Mouse (Mus musculus) limb, embryonic 12.5 days (tissue): Measurements from ENCODE around the gene Chd9. TPM values are rescaled to one million over a fixed set of nuclear protein-coding genes. Genes with fewer than 3 reads are reported as not detected.
"Not testable (repeated sequence)": the region's sequence is repeated elsewhere in the genome, so short reads cannot be mapped to it uniquely, and the experiment has no call there.

Experiments
- ATAC-seq: fragments of 200-750 bp; cut with Nextera tagmentation; 2 replicates; pipeline ENCODE4 v1.8.0; 2017; ENCODE audit warnings: low read depth, moderate TSS enrichment; ENCODE audit not compliant: insufficient number of reproducible peaks, insufficient read depth, low FRiP score, low TSS enrichment
- H3K27ac ChIP-seq: fragments of 300-500 bp; sonication (generic); 2 replicates; pipeline ENCODE4 v1.5.1; 2016; ENCODE audit warnings: mild to moderate bottlenecking, moderate library complexity
- H3K27me3 ChIP-seq: fragments of 300-500 bp; sonication (generic); 2 replicates; pipeline ENCODE4 v1.6.1; 2016; ENCODE audit warnings: mild to moderate bottlenecking, moderate library complexity
- H3K36me3 ChIP-seq: fragments of 300-500 bp; sonication (generic); 2 replicates; pipeline ENCODE4 v1.6.1; 2016; ENCODE audit warnings: mild to moderate bottlenecking, moderate library complexity
- H3K4me1 ChIP-seq: fragments of 300-500 bp; sonication (generic); replicated peaks from 2 replicates; pipeline ENCODE4 v1.6.1; 2016
- H3K4me2 ChIP-seq: fragments of 300-500 bp; sonication (generic); 2 replicates; pipeline ENCODE4 v1.6.1; 2016; ENCODE audit warnings: mild to moderate bottlenecking, moderate library complexity
- H3K4me3 ChIP-seq: fragments of 300-500 bp; sonication (generic); replicated peaks from 2 replicates; pipeline ENCODE4 v1.5.1; 2016; ENCODE audit warnings: mild to moderate bottlenecking
- H3K9ac ChIP-seq: fragments of 300-500 bp; sonication (generic); replicated peaks from 2 replicates; pipeline ENCODE4 v1.6.1; 2016; ENCODE audit warnings: mild to moderate bottlenecking, moderate library complexity
- H3K9me3 ChIP-seq: fragments of 300-500 bp; sonication (generic); 2 replicates; pipeline ENCODE4 v1.6.1; 2016; ENCODE audit warnings: mild to moderate bottlenecking, moderate library complexity
- WGBS: fragments of 180-500 bp; shearing (Covaris S2); methylation state at CpG from one replicate; pipeline ENCODE4 v1.1.7; 2016; 5-methylcytosine and 5-hydroxymethylcytosine counted together
- polyA plus RNA-seq: library from polyadenylated mRNA; unstranded; fragments of >200 nt; fragmentation: Nextera tagmentation; extraction: Ambion mirVana; gene quantifications from 2 replicates; pipeline ENCODE4 v1.2.1, GENCODE M21; 2016

The Chd9 gene
- polyA plus RNA-seq, 1 experiment from 2014 or later: 81.2 TPM

DNA sequence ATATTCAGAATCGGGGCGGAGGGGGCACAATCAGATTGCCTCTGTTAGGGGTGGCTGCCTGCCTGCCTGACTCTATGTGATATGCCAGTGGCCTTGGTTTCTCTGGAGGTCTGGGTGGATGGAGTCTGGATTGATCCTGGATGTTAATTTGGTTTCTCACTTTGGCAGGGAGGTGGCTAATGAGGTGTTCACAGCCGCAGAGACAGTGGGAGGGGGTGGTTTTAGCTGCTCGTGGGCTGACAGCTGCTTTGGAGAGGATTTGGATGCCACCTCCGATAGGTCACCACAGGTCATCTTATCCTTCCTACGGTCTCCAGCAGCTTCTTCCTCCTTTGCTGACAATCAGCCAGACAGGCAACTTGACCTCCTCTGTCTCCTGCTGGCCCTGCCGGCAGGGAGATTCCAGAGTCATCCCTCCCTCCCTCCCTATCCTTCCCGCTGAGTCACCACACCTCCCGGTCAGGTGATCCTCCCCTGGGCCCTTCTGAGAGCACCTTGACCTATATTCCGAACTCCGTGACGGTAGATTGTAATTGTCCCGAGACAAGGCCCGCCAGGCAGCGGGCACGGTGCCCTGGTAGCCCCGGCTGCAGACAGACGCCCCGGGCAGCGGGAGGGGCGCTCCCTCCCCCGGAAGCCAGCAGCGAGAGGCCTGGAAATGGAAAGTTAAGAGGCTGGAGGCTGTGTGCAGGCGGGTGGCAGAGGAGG, 48.7 kb downstream of the Chd9 start:
- ATAC-seq: 0 out of 2 replicates have a peak, but pooled peaks have one; percentile 22
- WGBS: 1% methylated on average over 24 of the region's 24 CpGs
- Histone ChIP-seq H3K27ac (peak overlapping the region; percentile 92), H3K4me1 (peaks cover 24% of the 10 kb centered on the region), H3K4me3 (peak overlapping the region; percentile 45), H3K27me3 (no peaks in the 10 kb centered on the region), H3K36me3 (no peaks in the 10 kb centered on the region), H3K9ac (peak overlapping the region; percentile 60), H3K4me2 (peak overlapping the region; percentile 74), H3K9me3 (no peaks in the 10 kb centered on the region)

DNA sequence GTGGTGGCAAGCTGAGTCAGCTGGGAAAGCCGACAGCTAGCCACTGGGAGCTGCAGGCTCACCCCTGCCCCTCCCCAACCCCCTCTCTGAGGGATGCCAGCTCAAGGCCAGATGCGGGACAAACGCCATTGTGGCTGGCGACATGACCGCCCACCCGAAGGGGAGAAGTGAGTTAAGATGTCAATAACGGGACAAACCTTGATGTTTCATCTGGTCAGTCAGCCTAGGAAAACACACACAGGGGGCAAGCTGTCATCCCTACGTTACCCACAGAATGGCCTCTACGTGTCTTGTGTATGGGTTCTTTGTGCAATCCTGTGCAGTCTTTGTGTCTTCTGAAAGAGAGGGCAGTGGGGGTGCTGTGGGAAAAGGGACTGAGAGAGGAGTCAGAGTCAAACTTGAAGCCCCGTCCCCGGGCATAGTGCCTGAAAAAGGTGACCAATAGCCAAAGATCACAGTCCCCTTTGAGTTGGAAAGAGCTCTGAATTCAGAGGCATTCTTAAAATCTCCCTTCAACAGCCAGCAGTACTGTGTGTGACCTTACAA, 49.4 kb downstream of the Chd9 start:
- no peak for ATAC-seq
- Histone ChIP-seq H3K27me3 (no peaks in the 10 kb centered on the region), H3K4me3 (peak overlapping the region; percentile 45), H3K4me1 (peaks cover 24% of the 10 kb centered on the region), H3K4me2 (peak overlapping the region; percentile 74), H3K9me3 (no peaks in the 10 kb centered on the region), H3K36me3 (no peaks in the 10 kb centered on the region), H3K27ac (peak overlapping the region; percentile 92), H3K9ac (peak overlapping the region; percentile 60)
- WGBS: 2% methylated on average over 11 of the region's 11 CpGs

DNA sequence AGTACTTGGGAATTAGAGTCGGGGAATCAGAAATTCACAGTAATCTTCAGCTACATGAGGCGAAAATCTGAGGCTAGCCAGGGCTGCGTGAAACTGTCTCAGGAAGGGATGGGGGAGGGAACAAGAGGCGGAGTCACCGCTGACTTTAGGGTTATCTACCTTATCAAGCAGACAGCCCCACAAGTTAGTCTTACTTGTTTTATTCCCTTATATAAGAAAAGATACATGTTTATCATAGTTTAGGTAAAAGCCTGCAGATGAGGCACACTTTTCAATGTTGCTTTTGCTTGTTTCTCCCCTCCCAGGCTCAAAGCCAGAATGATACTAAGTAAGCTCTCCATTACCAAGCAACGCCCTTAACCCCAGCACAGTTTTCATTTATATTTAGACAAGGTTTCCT, 50.4 kb downstream of the Chd9 start:
- Histone ChIP-seq H3K9ac (no peak overlapping the region), H3K4me2 (no peak overlapping the region), H3K27ac (no peak overlapping the region), H3K9me3 (no peaks in the 10 kb centered on the region), H3K27me3 (no peaks in the 10 kb centered on the region), H3K36me3 (no peaks in the 10 kb centered on the region), H3K4me1 (peaks cover 24% of the 10 kb centered on the region), H3K4me3 (no peak overlapping the region)
- ATAC-seq: no peak
- WGBS: 77% methylated on average over 6 of the region's 6 CpGs

DNA sequence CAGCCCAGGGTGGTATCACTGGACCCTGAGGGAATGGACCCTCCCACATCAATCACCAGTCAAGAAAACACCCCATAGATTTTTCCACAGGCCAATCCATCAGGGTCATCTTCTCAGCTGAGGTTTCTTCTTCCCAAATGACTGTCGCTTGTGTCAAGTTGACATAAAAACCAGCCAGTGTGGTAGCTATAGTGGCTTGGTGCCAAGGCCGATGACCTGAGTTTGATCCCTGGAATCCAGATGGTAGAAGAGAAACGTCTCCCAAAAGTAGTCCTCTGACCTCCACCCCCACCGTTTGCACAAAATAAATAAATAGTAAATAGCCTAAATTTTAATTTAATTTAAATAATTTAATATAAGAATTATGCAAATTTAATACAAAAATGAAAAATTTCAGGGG, 51.9 kb downstream of the Chd9 start:
- Histone ChIP-seq H3K27ac (no peak overlapping the region), H3K9ac (no peak overlapping the region), H3K4me1 (peaks cover 24% of the 10 kb centered on the region), H3K4me2 (no peak overlapping the region), H3K9me3 (no peaks in the 10 kb centered on the region), H3K27me3 (no peaks in the 10 kb centered on the region), H3K4me3 (no peak overlapping the region), H3K36me3 (no peaks in the 10 kb centered on the region)
- 84% methylated on average over 4 of the region's 4 CpGs for WGBS
- ATAC-seq: no peak

DNA sequence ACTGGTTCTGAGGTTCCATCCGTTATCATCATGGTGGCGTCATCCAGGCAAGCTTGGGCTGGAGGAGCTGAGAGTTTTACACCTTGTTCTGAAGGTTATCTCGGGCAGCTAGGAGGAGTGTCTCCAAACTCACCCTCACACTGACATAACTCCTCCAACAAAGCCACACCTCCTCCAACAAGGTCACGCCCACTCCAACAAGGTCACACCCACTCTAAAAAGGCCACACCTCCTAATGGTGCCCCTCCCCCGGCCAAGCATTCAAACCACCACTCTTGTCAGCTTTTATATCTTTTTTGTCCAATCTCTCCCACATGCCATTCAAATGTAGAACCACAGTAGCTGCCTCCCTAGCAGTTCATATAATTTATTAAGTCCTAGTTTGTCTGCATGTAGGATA, 53.0 kb downstream of the Chd9 start:
- peaks cover 20% of the 10 kb centered on the region for H3K4me1 ChIP-seq
- 82% methylated on average over 5 of the region's 5 CpGs for WGBS
- H3K9ac ChIP-seq: no peak overlapping the region
- H3K36me3 ChIP-seq: no peaks in the 10 kb centered on the region
- no peak overlapping the region for H3K4me3 ChIP-seq
- H3K27ac ChIP-seq: no peak overlapping the region
- no peaks in the 10 kb centered on the region for H3K9me3 ChIP-seq
- H3K4me2 ChIP-seq: no peak overlapping the region
- no peak for ATAC-seq
- H3K27me3 ChIP-seq: no peaks in the 10 kb centered on the region

DNA sequence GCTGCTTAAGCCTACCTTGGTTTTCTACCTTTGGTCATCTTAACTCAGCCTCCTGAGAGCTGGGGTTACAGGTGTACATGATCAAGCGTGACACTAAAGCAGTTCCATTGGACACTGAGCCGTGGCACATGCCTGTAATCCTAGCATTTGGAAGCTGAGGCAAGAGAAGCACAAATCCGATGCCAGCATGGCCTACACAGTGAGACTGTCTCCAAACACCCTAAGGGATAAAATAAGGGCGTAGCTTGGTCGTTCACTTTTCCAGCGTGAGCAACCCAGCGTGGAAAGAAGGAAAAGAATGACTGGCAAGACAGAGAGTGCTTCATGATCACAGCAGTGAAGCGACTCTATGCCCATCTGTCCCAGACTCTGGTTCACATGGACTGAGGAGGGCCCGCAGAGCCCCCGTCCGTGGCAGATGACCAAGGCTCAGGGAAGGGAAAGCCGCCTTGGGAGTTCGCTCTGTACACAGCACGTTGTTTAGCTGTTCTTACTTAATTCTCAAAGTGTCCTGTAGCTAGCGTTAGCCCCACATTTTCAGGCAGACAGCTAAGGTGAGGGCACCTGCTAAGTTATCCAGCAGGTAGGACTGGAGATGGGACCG, 54.0 kb downstream of the Chd9 start:
- Histone ChIP-seq H3K9ac (no peak overlapping the region), H3K27ac (no peak overlapping the region), H3K9me3 (no peaks in the 10 kb centered on the region), H3K4me1 (peaks cover 10% of the 10 kb centered on the region), H3K4me2 (no peak overlapping the region), H3K4me3 (no peak overlapping the region), H3K27me3 (no peaks in the 10 kb centered on the region), H3K36me3 (no peaks in the 10 kb centered on the region)
- no peak for ATAC-seq
- WGBS: 87% methylated on average over 16 of the region's 16 CpGs

DNA sequence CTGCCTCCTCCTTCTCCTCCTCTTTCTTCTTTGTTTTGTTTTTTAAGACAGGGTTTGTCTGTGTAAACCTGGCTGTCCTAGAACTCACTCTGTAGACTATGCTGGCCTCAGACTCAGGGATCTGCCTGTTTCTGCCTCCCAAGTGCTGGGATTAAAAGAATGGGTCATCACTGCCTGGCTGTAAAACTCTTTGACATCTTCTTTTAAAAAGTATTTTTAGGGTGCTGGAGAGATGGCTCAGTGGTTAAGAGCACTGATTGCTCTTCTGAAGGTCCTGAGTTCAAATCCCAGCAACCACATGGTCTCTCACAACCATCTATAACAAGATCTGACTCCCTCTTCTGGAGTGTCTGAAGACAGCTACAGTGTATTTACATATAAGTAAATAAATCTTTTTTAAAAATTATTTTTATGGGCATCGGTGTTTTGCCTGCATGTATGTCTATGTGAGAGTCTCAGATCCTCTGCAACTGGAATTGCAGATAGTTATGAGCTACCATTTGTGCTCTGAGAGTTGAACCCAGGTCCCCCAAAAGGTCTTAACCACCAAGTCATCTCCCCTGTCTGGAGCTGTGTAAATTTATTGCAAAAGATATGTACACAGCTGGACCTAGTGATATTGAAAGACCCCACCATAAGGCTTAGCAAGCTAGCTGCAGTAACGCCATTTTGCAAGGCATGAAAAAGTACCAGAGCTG, 57.7 kb downstream of the Chd9 start:
- no peaks in the 10 kb centered on the region for H3K9me3 ChIP-seq
- 58% methylated on average over 2 of the region's 2 CpGs for WGBS
- ATAC-seq: no peak

DNA sequence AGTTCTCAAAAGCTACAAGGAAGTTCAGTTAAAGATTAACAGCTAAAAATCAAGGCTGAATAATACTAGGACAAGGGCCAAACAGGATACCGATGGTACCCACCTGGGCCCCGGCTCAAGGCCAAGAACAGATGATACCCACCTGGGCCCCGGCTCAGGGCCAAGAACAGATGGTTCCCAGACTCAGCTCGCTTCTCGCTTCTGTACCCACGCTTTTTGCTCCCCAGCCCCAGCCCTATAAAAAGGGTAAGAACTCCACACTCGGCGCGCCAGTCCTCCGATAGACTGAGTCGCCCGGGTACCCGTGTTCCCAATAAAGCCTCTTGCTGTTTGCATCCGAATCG, 58.2 kb downstream of the Chd9 start:
- WGBS: no CpG with 5 or more reads among the region's 15 CpGs

More for the DNA sequence above, 57.7 kb downstream of the Chd9 start:
- H3K36me3 ChIP-seq: no peaks in the 10 kb centered on the region
- H3K27me3 ChIP-seq: no peaks in the 10 kb centered on the region
- H3K4me2 ChIP-seq: no peak overlapping the region
- 0 out of 2 replicates have a peak, but pooled peaks cover 2% of the 10 kb centered on the region for H3K4me1 ChIP-seq
- H3K9ac ChIP-seq: no peak overlapping the region
- no peak overlapping the region for H3K27ac ChIP-seq
- H3K4me3 ChIP-seq: no peak overlapping the region

DNA sequence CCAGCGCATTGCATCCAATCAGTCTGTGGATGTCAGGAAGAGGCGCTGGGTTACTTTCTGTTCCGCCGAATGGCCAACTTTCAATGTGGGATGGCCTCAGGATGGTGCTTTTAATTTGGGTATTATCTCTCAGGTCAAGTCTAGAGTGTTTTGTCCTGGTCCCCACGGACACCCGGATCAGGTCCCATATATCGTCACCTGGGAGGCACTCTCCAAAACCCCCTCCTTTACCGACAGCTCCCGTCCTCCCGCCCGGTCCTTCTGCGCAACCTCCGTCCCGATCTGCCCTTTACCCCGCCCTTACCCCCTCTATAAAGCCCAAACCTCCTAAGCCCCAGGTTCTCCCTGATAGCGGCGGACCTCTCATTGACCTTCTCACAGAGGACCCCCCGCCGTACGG, 59.2 kb downstream of the Chd9 start:
- H3K4me3 ChIP-seq: peak overlapping the region; percentile 35
- not testable (repeated sequence) for ATAC-seq, H3K27ac ChIP-seq, H3K4me2 ChIP-seq, H3K4me1 ChIP-seq, H3K36me3 ChIP-seq, H3K9ac ChIP-seq, H3K9me3 ChIP-seq, H3K27me3 ChIP-seq
- WGBS: no CpG with 5 or more reads among the region's 20 CpGs

More for the DNA sequence above, 58.2 kb downstream of the Chd9 start:
- not testable (repeated sequence) for H3K4me2 ChIP-seq, H3K27me3 ChIP-seq, H3K9ac ChIP-seq, H3K4me1 ChIP-seq, H3K27ac ChIP-seq, ATAC-seq, H3K9me3 ChIP-seq, H3K4me3 ChIP-seq, H3K36me3 ChIP-seq

DNA sequence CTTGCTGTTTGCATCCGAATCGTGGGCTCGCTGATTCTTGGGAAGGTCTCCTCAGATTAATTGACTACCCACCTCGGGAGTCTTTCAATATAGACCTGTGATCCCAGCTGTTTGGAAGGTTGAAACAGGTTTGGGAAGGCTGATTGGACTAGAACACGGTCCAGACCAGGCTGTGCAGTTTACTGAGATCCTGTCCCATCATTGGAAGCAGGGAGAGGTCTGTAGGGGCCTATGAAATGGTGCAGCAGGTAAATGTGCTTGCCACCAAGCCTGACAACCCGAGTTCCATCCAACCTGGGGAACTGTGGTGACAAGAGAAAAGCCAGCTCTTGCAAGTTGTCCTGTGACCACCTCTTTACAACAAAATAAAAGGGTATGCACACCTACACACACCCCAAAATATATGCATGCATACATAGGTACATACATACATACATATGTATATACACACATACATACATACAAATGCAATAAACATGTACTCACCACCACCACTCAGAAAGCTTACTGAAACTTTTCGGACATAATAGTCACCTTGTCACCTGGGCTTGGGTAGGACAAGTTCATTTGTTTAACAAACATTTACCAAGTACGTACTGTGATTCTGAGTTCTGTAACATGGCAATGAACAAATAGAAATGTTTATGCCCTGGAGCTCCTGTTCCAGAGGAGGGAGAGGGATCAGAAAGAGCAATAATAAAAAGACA, 63.9 kb downstream of the Chd9 start:
- H3K4me3 ChIP-seq: no peak overlapping the region
- peaks cover 14% of the 10 kb centered on the region for H3K36me3 ChIP-seq
- no peaks in the 10 kb centered on the region for H3K27me3 ChIP-seq
- no peaks in the 10 kb centered on the region for H3K9me3 ChIP-seq
- 91% methylated on average over 8 of the region's 8 CpGs for WGBS
- H3K4me2 ChIP-seq: no peak overlapping the region
- no peak overlapping the region for H3K27ac ChIP-seq
- ATAC-seq: no peak
- peaks cover 22% of the 10 kb centered on the region for H3K4me1 ChIP-seq
- H3K9ac ChIP-seq: no peak overlapping the region

DNA sequence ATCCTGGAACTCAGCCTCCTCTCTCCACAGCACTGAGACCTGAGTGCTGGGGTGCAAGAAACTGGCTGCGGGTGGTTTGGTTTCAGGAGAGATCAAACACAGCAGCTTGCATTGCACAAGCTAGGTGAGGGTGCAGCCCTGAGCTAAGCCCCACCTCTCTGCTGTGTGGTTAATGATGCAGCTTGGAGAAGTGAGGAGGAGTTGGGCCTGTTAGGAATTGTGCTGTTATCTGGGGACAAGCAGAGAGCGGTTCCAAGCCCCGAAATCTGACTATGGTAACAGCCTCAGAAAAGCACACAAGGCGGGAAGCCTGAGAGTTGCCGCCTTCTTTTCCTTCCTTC, 64.4 kb downstream of the Chd9 start:
- 83% methylated on average over 5 of the region's 5 CpGs for WGBS
- peaks cover 14% of the 10 kb centered on the region for H3K36me3 ChIP-seq
- no peak overlapping the region for H3K4me2 ChIP-seq
- no peak overlapping the region for H3K4me3 ChIP-seq
- H3K4me1 ChIP-seq: peaks cover 22% of the 10 kb centered on the region
- no peaks in the 10 kb centered on the region for H3K27me3 ChIP-seq
- H3K9ac ChIP-seq: no peak overlapping the region
- no peak for ATAC-seq
- no peaks in the 10 kb centered on the region for H3K9me3 ChIP-seq
- no peak overlapping the region for H3K27ac ChIP-seq
